Mouse (Mus musculus) kidney, adult 11 months (tissue): ENCODE results near the gene Rnf166.

ENCODE experiments used
- DNase-seq: peaks from one replicate; pipeline ENCODE4 v3.0.0; 2022

Rnf166 gene

GRCm38 (mm10) chr8:122475580-122476320, at the start of gene Rnf166, which contains the start of gene Ctu2:
TSS of gene Rnf166 (minus strand) at chr8:122476064.
TSS of gene Ctu2 (plus strand) at chr8:122476143.
- peak; percentile 82 for DNase-seq

DNA sequence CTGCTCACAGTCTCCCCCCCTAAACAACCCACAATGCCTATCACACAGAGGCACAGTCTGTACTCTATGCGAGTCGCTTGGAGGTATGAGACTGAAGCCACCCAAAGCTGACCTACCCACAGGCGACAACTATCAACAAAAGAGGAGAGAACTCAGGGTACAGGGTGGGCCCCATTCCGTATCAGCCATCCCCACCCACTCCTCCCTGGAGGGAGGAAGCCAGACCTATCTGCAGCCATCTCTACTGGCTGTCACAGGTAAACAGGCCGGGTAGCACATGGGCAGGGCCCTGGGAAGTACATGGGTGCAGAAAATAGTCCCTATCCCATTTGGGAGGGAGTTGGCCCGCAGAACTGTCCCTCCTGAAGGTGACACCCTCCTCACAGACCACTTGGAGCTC, 49.1 kb upstream of the Rnf166 start:
- no peak for DNase-seq

DNA sequence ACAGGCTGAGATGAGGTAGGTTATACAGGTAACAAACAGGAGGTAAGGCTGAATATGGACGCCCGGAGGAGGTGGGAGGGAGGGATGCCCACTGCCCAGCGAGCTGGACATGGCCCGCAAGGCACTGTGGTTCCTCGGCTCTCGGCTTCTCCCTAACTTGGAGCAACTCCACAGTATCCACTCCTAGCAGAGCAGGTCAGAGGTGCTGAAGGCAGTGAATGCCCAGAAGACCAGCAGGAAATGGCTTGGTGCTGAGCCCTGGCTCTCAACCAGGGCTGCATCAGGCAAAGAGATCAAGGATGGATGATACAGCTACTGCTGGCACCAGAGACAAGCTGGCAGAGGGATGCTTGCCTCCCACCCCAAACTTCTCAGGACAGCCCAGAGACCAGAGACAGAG, 48.6 kb upstream of the Rnf166 start:
- DNase-seq, result peak; percentile 54

DNA sequence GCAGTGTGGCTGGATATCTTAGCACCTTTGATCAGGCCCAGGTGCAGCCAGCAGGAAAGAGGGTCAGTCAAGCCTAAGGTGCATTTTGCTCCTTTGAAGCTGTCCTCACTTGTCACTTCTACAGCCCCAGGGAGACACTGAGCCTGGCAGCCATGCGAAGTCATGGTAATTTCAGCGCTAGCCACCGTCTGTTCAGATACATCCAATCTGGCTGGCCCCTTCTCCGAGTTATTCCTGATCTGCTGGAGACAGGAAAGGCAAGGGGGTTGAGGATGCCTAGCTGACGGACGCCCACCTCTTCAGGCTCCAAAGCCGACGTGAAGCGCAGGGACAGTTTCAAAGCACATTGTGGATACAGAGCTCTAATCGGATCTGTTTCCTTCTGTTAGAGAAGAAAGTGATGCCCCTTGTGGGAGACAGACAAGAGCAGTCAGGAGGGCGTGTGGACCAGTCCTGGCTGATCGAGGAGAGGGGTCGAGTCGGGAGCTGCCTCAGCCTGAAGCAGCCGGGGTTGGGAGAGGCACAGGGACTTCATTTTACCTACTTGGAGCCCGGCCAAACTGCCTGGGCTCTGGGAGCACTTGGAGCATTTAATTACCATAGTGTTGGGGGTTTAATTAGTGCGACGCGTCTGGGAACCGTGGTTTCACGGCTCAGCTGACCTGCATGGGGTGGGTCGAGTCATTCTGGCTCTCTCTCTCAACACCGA, 47.9 kb upstream of the Rnf166 start:
- peak; percentile 79 for DNase-seq

DNA sequence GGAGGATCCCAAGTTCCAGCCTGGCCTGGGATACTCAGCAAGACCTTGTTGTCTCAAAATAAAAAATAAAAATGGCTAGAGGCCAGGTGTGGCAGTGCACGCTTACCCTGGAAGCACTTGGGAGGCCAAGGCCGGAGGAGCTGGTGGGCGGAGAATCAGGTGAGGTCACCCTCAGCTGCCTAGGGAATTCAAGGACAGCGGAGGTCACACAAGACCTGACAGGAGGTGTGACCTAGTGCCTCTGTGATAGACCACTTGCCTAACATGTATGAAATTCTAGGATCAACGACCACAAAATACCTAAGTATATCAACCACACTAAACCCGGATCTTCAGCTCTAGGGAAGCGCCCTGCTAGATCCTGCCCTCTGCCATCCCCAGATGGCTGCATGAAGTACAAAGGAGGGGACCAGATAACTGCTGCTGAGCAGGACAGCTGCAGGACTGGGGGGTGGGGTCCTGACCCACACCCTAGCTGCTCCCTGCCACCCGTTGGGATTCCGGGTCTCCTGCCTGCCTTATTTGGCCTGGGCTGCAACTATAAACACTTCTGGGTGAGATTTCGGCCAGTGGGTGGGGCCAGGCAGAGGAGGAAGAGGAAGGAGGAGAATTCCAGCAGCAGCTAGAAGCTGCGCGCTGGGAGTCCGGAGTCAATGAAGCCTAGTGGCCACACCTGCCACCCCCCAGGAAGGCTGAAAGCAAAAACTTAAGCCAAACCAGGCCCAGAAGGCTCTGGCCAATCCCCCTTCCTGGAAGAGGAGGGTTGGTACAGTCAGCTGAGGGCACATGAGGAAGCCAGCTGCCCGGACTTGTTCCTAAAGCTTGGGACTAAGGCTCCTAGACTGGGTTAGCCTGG, 47.2 kb upstream of the Rnf166 start:
- peak; percentile 95 for DNase-seq

- no peak for DNase-seq
Measured at GRCm38 (mm10) chr8:122520611-122521010, 44.7 kb upstream of the Rnf166 start.

DNA sequence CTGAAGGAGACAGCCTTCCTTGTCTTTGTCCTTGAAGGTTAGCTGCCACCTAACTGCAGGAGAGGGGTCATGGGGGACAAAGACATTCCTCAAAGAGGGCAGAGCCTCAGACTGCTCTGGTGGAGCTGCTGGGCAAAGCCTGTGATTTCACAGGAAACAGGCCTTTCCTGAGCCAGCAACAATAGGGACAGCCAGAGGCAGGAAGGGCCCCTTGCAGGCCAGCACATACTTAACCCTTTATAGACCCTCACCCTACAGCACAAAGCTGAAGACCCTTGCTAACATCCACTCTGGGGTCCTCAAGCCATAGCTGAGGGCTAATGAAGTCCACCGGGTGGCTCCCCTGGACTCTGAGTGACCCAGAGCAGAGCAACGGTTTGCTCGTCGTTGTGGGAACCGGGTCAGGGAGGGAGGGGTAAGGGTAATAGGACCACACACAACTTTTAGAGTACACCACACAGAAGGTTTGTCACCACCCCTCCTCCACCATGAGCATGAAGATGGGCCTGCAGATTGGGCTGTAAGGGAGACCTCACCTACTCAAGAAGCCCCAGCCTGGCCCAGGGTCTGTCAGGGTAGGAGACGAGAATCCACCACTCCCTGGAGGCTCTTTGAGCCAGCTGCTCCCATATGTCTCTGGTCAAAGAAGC, 41.8 kb upstream of the Rnf166 start:
- peak; percentile 72 for DNase-seq

DNA sequence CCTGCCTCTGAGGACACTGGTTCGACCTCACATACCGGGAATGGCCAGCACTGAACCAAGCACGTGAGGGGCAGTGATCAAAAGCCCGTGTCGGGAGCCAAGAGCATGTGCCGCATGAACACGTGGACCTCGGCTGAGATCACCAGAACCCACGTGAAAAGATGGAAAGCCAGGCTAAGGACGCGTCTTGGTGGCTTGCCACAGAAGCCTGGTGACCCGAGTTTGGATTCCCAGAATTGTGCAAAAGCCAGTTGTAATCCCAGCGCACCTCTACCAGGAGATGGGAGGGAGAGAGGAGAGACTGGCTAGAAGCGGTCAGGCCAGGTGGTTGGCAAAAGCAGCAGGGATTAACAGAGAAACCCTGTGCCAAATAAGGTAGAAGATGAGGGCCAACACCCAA, 39.8 kb upstream of the Rnf166 start:
- peak; percentile 76 for DNase-seq

DNA sequence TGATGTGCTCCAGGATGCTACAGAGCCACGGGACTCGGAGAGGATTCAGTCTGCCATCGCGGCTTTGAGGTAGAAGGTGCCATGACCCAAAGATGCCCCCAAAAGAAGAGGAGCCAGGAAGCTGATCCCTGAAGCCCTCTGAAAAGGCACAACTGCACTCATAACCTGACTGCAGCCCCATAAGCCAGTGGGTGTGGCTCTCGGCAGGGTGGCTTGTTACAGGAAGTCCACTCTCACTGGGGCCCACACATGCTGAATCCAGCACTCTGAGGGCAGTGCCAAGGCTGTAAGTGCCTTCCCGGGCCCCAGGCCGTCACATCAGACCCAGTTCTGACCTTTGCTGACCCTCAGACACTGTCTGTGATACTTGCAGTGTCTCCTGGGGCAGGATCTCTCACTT, 36.5 kb upstream of the Rnf166 start:
- no peak for DNase-seq

- DNase-seq, result no peak
Measured at GRCm38 (mm10) chr8:122511552-122511951, 35.7 kb upstream of the Rnf166 start.

- DNase-seq, result peak; percentile 71
Measured at GRCm38 (mm10) chr8:122500856-122501255, 25.0 kb upstream of the Rnf166 start.

GRCm38 (mm10) chr8:122497912-122498311, 22.0 kb upstream of the Rnf166 start:
- DNase-seq, result no peak

DNA sequence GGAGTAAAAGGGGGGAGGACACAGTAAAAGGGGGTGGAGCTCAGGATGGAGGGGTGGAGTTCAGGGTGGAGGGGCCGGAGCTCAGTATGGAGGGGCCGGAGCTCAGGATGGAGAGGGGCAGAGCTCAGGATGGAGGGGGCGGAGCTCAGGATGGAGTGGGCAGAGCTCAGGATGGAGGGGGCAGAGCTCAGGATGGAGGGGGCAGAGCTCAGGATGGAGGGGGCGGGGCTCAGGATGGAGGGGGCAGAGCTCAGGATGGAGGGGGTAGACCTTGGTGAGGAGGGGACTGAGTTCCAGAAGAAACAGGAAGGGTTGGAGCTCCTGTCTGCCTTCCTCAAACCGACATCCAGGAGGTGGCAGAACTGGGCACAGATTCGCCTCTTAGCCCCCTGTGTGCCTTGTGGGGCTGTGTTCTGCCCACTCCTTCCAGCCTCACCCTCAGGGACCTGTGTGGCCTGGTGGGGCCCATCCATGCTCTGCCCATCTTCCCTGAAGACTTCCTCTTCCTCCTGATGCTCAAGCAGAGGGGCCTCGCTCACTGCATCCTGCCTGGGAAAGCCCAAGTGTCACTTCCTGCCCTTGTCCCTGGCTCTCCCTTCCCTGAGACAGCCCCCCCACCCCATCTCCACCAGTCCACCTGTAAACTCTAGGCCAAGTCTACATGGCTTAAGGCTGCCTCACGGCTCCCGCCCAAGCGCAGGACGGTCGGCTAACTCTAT, 21.3 kb upstream of the Rnf166 start:
- DNase-seq, result no peak

DNA sequence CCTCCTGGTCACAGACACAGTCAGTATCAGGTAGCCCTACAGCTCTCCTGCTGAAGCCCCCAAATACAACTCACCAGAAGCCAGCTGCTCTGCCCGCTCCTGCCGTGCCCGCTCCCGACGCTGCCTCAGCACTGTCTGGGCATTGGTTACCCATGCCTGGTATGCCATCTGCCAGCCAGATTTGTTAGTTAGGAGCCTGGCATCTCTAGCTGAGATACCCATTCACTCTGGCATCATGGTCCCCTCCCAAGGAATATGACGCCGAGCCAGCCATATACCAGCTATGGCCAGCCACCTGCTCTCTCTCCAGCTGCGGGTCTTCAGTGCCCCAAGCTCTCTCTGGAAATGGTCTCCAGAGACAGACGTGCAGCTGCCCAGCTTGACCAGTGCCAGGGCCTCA, 12.5 kb upstream of the Rnf166 start:
- DNase-seq, result no peak

DNA sequence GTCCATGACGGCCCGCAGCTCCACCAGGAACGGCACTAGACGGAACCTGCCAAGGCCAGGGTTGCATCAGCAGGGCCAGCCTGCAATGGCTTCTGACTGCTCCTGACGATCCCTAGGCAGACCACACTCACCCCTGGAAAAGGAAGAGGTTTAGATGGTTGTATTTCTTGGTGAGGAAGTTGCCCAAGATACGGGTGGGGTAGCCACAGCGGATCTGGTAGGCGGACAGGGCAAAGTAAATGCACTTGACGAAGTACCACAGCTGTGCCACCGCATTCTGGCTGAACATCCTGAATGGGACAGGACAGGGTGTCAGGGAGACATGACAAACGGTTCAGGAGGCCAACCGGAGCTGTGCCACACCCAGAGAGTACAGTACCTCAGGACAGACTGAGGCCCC, 9.0 kb upstream of the Rnf166 start:
- DNase-seq, result no peak

DNA sequence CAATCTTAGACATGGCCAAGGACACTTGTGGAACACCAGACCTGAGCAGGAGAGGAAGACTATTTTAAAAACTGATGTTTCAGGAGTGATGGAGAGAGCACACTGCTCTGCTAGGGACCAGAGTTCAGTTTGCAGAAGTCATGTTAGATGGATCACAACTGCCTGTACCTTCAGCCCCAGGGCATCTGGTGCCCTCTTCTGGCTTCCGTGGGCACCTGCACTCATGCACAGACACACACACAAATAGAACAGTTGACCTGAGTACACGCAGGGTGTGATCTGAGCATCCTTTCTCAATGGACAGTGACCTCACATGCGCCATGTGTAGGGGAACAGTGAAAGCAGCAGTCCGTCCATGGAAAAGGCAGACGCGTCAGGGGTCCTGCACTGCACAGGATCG, 8.0 kb upstream of the Rnf166 start:
- no peak for DNase-seq

GRCm38 (mm10) chr8:122482448-122482847, 6.6 kb upstream of the Rnf166 start:
- no peak for DNase-seq

GRCm38 (mm10) chr8:122474951-122475560, 808 bp downstream of the Rnf166 start:
- DNase-seq, result peak; percentile 51

DNA sequence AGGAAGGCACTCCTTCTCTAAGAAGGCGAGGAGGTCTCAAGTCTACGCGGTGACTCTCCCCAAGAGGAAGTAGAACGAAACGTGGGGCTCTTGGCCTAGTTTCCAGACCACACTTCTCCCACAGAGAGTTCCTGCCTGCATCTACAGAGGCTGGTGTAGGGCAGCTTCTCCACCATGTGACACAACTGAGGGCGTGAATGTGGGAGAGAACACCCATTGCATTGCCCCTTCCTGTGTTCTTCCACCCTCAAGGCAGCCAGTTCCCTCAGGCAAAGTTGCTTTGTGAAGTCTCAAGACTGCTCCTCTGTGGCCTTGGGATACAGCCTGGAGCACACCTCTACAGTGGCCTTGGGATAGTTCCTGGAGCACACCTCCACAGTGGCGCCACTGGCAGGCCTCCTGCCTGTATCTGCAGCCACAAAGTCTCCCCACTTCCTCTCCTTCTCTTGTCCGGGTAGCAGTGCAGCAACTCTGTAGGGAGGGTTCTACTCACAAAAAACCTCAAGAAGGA, 1.9 kb downstream of the Rnf166 start:
- no peak for DNase-seq

- no peak for DNase-seq
Measured at GRCm38 (mm10) chr8:122470691-122471090, 5.2 kb downstream of the Rnf166 start.

DNA sequence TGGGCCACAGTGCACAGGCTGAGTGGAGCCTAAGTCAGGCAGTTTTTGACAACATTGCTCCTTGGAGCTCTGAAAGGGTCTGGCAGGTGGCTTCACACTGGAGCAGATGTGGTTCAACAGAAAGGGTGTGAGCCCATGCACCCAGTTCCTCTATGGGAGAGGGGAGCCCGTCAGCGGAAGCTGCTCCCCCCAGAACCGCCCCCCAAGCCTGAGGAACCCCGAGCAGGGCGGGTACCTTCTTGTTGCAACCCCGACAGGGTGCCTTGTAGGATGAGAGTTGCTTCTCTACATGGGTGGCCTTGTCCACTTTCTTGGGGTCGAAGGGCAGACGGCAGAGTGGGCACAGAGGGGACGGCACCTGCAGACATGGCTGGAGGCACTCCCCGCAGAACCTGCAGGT, 5.9 kb downstream of the Rnf166 start:
- no peak for DNase-seq

DNA sequence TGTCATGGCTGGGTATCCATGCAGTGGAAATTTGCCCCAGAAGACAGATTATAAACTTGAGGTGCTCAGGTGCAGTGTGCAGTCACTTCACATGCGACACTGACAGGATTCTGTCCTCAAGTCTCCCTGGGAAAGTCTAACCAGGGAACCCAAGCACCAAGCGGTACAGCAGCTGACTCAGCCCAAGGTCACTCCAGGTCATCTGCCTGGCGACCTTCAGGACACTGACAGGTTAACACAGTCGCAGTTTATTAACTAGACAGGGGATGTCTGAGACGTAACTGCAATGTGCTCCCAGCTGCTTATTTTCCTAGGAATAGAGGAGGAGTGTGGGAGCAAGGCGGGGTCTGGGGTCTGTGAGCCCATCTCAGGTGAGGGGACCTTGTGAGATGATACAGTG, 6.5 kb downstream of the Rnf166 start:
- DNase-seq, result peak; percentile 32
